Mouse (Mus musculus) 416B (cell line): ENCODE results near the gene Mill2.
"Not testable (repeated sequence)": the region's sequence is repeated elsewhere in the genome, so short reads cannot be mapped to it uniquely, and the experiment has no call there.

Experiments used
- DNase-seq: peaks from one replicate; pipeline ENCODE4 v3.0.0; 2011; ENCODE audit warnings: low read depth

The Mill2 gene

DNA sequence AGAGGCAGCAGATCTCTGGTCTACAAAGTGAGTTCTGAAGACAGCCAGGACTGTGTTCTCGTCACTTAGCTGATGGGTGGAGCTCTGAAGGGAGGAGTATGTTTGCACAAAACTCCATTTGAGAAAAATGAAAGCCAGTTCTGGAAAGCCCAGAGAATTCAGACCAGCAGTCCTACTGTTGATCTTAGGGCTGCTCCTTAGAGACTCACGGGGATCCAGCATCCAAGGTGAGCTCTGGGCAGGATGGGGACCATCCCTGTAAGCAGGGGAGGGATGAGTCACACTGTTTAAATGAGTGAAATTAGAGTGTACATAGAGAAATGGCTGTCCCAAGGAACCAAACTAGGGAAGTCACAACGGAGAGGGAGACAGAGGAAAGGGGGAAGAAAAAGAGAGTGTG, at the start of gene Mill2:
Mill2 (plus strand) TSS at position 102 of the 400 bp plus-strand sequence.
- peak; percentile 23 for DNase-seq

GRCm38 (mm10) chr7:18790671-18791070, 49.1 kb upstream of the Mill2 start:
- not testable (repeated sequence) for DNase-seq

GRCm38 (mm10) chr7:18798420-18798819, 41.3 kb upstream of the Mill2 start, which contains the start of gene Psg19:
TSS of gene Psg19 (minus strand) at chr7:18798520.
- no peak for DNase-seq

- DNase-seq: peak; percentile 25
These were observed 40.6 kb upstream of the Mill2 start for GRCm38 (mm10) chr7:18799129-18799528.

- peak; percentile 32 for DNase-seq
These were observed 36.2 kb upstream of the Mill2 start for GRCm38 (mm10) chr7:18803526-18803925.

- DNase-seq: no peak
These were observed 21.5 kb upstream of the Mill2 start for GRCm38 (mm10) chr7:18818301-18818700.

DNA sequence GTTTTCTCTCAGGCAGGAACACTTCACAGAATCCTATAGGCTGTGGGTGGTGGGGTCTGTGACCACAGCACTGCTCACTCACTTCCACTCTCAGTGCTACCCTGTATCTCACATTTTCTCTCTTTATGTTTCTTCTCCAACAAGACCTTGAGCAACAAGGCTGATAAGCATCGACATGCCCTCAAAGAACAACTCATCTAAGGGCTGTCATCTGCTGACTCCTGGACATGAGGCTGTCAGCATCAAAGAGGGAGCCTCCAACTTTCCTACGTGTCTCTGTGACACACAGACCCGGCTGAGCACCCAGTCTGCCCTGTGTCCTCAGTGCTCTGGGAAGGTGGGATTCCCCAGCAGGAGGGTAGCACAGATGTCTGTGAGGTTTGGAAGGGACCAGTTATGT, 18.3 kb upstream of the Mill2 start, which contains the start of gene Psg17:
Psg17 (minus strand) TSS at position 101 of the 400 bp plus-strand sequence.
- no peak for DNase-seq

DNA sequence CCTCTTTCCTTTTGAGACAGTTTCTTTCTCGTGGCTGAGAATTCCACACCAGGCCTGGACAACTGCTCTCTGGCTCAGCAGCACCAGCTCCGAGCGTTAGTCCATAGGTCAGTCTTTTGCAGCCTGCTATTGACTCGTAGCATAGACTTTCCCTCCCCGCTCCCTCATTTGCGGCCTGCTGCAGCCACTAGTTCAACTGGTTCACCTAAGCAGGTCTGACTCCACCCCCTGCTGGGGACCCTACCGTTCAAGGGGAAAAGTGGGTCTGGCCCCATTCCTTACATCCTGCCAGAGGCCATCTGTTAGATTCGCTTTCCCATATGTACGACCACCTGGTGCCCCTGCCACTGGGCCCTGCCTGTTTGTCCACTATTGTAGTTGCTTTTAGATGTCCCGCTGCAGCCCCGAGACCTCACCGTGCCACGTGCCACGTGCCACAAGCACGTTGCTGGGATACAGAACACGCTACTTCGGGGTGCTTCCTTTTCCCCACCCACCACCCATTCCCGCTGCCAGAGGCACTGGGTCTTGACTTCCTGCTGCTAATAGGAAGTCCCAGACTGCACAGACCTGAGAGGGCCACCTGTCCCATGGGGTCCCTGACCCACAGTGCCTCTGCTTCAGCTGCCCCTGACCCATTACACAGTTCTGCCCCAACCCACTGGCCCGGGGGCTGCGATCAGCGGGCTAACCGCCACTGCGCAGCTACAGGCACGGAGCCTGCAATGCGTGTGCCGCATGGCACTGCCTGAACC, 11.8 kb upstream of the Mill2 start:
- DNase-seq: no peak

- peak; percentile 56 for DNase-seq
These were observed 11.2 kb upstream of the Mill2 start for GRCm38 (mm10) chr7:18828592-18828991.

- DNase-seq: no peak
These were observed 10.2 kb upstream of the Mill2 start for GRCm38 (mm10) chr7:18829545-18829944.

GRCm38 (mm10) chr7:18832298-18832697, 7.5 kb upstream of the Mill2 start:
- no peak for DNase-seq

DNA sequence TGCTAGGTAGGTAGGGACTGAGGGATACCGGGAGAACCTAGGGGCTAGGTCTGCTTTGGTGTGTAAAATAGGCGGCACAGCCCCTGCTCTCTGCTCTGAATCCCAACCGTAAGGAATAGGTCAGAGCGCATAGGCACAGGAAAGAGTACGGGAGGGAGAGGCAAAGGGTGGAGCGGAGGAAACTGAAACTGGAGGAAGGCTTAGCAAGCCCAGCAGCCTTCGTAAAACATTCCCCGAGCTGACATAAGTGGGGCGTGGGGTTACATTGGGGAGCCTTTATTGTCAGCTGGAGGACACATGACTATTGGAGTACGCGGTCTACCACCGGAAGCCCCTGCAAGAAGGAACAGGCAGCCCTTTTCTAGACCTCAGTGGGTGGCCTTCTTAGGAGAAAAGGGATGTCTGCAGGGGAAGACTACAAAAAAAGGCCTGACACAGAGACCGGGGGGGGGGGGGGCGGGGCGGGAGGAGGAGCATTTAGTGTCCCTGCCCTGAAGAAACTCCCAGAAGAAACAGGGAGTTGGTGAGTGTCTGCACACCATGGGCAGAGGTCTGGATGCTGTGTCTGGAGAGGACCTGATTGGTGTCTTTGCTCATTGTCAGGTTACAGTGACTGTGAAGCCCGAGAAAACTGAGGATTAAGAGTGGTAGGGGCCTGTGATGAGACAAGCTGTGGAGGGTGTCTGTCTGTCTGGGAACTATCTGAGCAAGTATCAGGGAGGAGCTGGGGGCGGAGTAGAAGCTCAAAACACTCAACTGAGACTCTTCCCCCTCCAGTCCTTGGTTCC, 814 bp downstream of the Mill2 start:
- DNase-seq: peak; percentile 84

- DNase-seq: no peak
These were observed 1.4 kb downstream of the Mill2 start for GRCm38 (mm10) chr7:18841174-18841567.

- DNase-seq: no peak
These were observed 5.0 kb downstream of the Mill2 start for GRCm38 (mm10) chr7:18844811-18845210.

DNA sequence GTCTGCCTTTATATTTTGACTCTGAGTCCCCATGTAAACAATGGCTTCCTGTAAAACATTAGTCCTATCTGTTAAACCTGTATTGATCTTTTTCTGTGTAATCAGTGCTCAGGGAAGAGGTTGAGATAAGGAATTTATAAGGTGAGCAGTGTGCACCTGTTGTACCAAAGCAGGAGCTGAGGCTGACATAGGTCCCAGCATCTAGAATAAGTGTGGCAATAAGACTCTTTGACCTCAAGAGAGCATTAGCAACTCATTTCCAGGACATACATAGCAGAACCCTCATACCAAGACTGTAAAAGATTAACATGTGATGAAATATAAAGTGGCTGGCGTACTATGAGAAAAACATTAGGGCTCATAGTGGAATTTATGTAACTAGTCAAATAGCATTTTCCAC, 8.6 kb downstream of the Mill2 start:
- DNase-seq: no peak

- DNase-seq: peak; percentile 59
These were observed 18.6 kb downstream of the Mill2 start for GRCm38 (mm10) chr7:18858310-18858916.

DNA sequence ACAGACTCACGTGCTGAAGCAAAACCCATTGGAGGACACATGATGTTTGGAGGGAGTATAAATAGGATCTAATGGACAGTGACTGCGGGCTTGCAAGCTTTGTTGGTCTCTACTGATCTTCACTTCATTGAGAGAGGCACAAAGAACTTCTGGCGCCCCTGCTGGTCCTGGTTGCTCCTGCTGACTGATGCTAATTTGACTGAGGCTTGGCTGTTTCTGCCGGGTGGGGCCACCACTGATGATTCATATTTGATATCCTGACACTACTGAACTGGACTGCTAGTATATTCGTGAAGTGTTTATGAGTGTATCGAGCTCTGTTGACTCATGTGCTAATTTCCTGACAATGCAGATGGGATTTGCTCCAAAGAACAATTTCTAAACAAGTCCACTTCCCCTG, 23.0 kb downstream of the Mill2 start:
- peak; percentile 39 for DNase-seq

DNA sequence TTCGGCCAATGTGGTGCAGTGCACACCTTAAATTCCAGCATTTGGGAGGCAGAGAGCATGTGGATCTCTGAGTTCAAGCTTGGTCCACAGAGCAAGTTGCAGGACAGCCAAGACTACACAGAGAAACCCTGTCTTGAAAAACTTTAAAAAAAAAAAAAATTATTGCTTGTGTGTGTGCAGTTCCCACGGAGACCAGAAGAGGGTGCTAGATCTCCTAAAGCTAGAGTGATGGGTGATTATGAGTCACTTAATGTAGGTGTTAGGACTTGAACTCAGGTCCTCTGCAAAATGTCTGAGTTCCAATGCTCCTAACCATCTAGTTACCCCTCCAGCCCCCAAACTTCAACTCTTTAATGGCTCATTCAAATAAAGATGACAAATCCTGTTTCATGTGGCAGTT, 28.7 kb downstream of the Mill2 start:
- DNase-seq: no peak

DNA sequence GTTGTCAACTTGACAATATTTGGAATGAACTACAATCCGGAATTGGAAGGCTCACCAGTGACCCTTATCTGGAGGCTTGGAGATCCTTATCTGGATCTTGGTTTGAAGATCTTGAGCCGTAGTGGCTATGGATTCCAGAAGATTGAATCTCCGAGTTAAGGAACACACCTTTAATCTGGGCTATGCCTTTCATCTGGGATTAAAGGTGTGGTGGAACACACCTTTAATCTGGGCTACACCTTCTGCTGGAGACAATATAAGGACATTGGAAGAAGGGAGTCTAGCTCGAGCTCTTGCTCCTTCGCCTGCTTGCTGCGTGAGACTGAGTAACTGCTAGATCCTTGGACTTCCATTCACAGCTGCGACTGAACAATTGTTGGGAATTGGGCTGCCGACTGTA, 31.3 kb downstream of the Mill2 start, which contains the start of gene Pglyrp1:
Pglyrp1 (plus strand) TSS at position 301 of the 400 bp plus-strand sequence.
- not testable (repeated sequence) for DNase-seq

- no peak for DNase-seq
These were observed 32.4 kb downstream of the Mill2 start for GRCm38 (mm10) chr7:18872014-18872802.

- DNase-seq: no peak
These were observed 33.0 kb downstream of the Mill2 start for GRCm38 (mm10) chr7:18872816-18873215.

GRCm38 (mm10) chr7:18873253-18873652, 33.5 kb downstream of the Mill2 start:
- DNase-seq: peak; percentile 88
